Mouse (Mus musculus) adrenal gland, adult 8-10 months (tissue): ENCODE results near the gene Camta1. TPM values are rescaled to one million over a fixed set of nuclear protein-coding genes. Genes with fewer than 3 reads are reported as not detected.

Experiments used
- DNase-seq: peaks from one replicate; pipeline ENCODE4 v3.0.0; 2022
- total RNA-seq, 4 experiments: library from RNA; stranded (reverse); gene quantifications; 2 replicates each; pipeline ENCODE4 v1.2.4; 2022

Gene Camta1
- total RNA-seq, 4 experiments from 2014 or later: 23.6 to 59.6 (median 36.5) TPM

- DNase-seq: no peak
Measured at GRCm38 (mm10) chr4:151376234-151376633, 485.4 kb downstream of the Camta1 start.

GRCm38 (mm10) chr4:151372855-151373566, 488.7 kb downstream of the Camta1 start:
- DNase-seq: no peak

GRCm38 (mm10) chr4:151366941-151367545, 494.6 kb downstream of the Camta1 start:
- no peak for DNase-seq

- DNase-seq: no peak
Measured at GRCm38 (mm10) chr4:151360976-151361673, 500.6 kb downstream of the Camta1 start.

- no peak for DNase-seq
Measured at GRCm38 (mm10) chr4:151355505-151355904, 506.2 kb downstream of the Camta1 start.

GRCm38 (mm10) chr4:151352791-151353190, 508.9 kb downstream of the Camta1 start:
- DNase-seq: no peak

GRCm38 (mm10) chr4:151352249-151352648, 509.4 kb downstream of the Camta1 start:
- no peak for DNase-seq

- peak; percentile 34 for DNase-seq
Measured at GRCm38 (mm10) chr4:151351757-151352156, 509.9 kb downstream of the Camta1 start.

GRCm38 (mm10) chr4:151347620-151348019, 514.1 kb downstream of the Camta1 start:
- no peak for DNase-seq

GRCm38 (mm10) chr4:151346673-151347072, 515.0 kb downstream of the Camta1 start:
- DNase-seq: no peak

GRCm38 (mm10) chr4:151344811-151345210, 516.9 kb downstream of the Camta1 start:
- DNase-seq: no peak

- DNase-seq: peak; percentile 85
Measured at GRCm38 (mm10) chr4:151339421-151339820, 522.3 kb downstream of the Camta1 start.

GRCm38 (mm10) chr4:151338931-151339330, 522.7 kb downstream of the Camta1 start:
- no peak for DNase-seq

- no peak for DNase-seq
Measured at GRCm38 (mm10) chr4:151337543-151337942, 524.1 kb downstream of the Camta1 start.

- no peak for DNase-seq
Measured at GRCm38 (mm10) chr4:151336413-151336812, 525.3 kb downstream of the Camta1 start.

- DNase-seq: no peak
Measured at GRCm38 (mm10) chr4:151334951-151335742, 526.5 kb downstream of the Camta1 start.

GRCm38 (mm10) chr4:151332074-151332849, 529.4 kb downstream of the Camta1 start:
- no peak for DNase-seq

GRCm38 (mm10) chr4:151330983-151331382, 530.7 kb downstream of the Camta1 start:
- no peak for DNase-seq

GRCm38 (mm10) chr4:151328071-151328470, 533.6 kb downstream of the Camta1 start:
- no peak for DNase-seq

- no peak for DNase-seq
Measured at GRCm38 (mm10) chr4:151326971-151327686, 534.5 kb downstream of the Camta1 start.

GRCm38 (mm10) chr4:151316428-151316827, 545.2 kb downstream of the Camta1 start:
- no peak for DNase-seq
